Mouse (Mus musculus): ENCODE data around the gene Fgfr2.

DNA sequence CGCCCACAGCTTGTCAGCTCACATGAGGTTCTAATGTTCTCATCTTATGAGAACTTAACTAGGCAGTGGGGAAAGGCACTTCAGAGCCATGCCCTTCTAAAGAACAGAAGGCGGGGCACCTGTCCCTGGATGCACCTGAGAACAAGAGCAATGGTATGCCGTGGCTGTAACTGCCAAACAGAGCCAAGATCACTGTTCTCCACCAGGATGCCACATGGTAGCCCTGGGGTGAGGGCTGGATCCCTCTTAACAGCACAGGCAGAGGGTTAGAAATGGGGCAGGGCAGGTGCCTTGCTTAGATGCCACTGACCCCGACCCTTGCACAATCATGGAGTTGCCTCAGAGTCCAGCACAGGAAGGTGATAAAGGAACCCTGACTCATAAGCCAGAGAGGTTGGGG is 2903.3 kb downstream of the Fgfr2 start:
- TF ChIP-seq CTCF (IDR thresholded peaks at IDR 0.05; ENCODE audit: borderline replicate concordance, insufficient read depth, low read length) (no peak), POLR2A (IDR thresholded peaks at IDR 0.05; ENCODE audit: low read depth, low read length) (no peak)
